ENCODE assay signal across 13 mouse cellular contexts in genomic region chr13:63039326-63039725, GRCm38 (mm10).
DNase-seq lines count a peak whose midpoint lies in the region; ATAC-seq and TF ChIP-seq lines count a peak whose summit lies in the region.
"Had no signal": no experiment of that assay in that cellular context is flagged by ENCODE, and none has a peak within 500 bp of the region (broad histone marks: within the 10 kb centered on the region; RNA-seq: fewer than 3 reads in every experiment).

No protein-coding gene starts in this region.

- 0 out of 2 replicates have a peak overlapping the region, but pooled peaks have one; percentile 22 for H3K27ac ChIP-seq in embryonic facial prominence, embryonic 13.5 days
- no peak overlapping the region for H3K27ac ChIP-seq in embryonic facial prominence, embryonic 10.5 days (replicated peaks)
- 0 out of 2 replicates have a peak overlapping the region, but pooled peaks have one; percentile 33 for H3K27ac ChIP-seq in limb, embryonic 14.5 days (replicated peaks; ENCODE audit: low read depth, low read length)
- H3K27ac ChIP-seq in limb, embryonic 10.5 days = no peak overlapping the region
- 0 out of 2 replicates have a peak overlapping the region, but pooled peaks have one; percentile 11 for H3K27ac ChIP-seq in stomach, embryonic 14.5 days (ENCODE audit: low read length)
- H3K27ac ChIP-seq: heart, embryonic 13.5 days had no signal

- H3K27me3 ChIP-seq in embryonic facial prominence, embryonic 13.5 days = no peaks in the 10 kb centered on the region
- no peaks in the 10 kb centered on the region for H3K27me3 ChIP-seq in embryonic facial prominence, embryonic 10.5 days (replicated peaks; ENCODE audit: low read depth, poor library complexity, severe bottlenecking)
- H3K27me3 ChIP-seq in limb, embryonic 14.5 days (ENCODE audit: control insufficient read depth, insufficient read depth, low read length) = no peaks in the 10 kb centered on the region
- no peaks in the 10 kb centered on the region for H3K27me3 ChIP-seq in limb, embryonic 10.5 days (ENCODE audit: low read depth, poor library complexity, severe bottlenecking)
- no peaks in the 10 kb centered on the region for H3K27me3 ChIP-seq in stomach, embryonic 14.5 days (ENCODE audit: control insufficient read depth, insufficient read depth, low read length)
- H3K27me3 ChIP-seq: heart, embryonic 13.5 days had no signal

- no peak for DNase-seq in embryonic facial prominence, embryonic 10.5 days (ENCODE audit: low spot score)
- DNase-seq in limb, embryonic 14.5 days (ENCODE audit: low spot score) = no peak
- no peak for DNase-seq in limb, embryonic 10.5 days (ENCODE audit: low spot score)
- DNase-seq in kidney, postnatal 14 days = peak; percentile 47
- DNase-seq in testis, postnatal 14 days (ENCODE audit: low spot score) = no peak
- DNase-seq in cerebellum, adult 18-20 months = no peak
- DNase-seq: adrenal gland, postnatal 36 days; embryo, embryonic 11 days; liver; right cerebral cortex, postnatal 14 days had no signal

- H3K9ac ChIP-seq in embryonic facial prominence, embryonic 13.5 days = no peak overlapping the region
- no peak overlapping the region for H3K9ac ChIP-seq in limb, embryonic 14.5 days (ENCODE audit: low read depth, low read length, severe bottlenecking)
- no peak overlapping the region for H3K9ac ChIP-seq in stomach, embryonic 14.5 days (replicated peaks; ENCODE audit: low read depth, low read length)
- H3K9ac ChIP-seq: heart, embryonic 13.5 days had no signal

- WGBS in embryonic facial prominence, embryonic 13.5 days = 28% methylated on average over 6 of the region's 6 CpGs
- WGBS in embryonic facial prominence, embryonic 10.5 days = 63% methylated on average over 6 of the region's 6 CpGs
- WGBS in limb, embryonic 14.5 days = 29% methylated on average over 6 of the region's 6 CpGs
- 42% methylated on average over 6 of the region's 6 CpGs for WGBS in limb, embryonic 10.5 days
- WGBS in stomach, embryonic 14.5 days = 17% methylated on average over 6 of the region's 6 CpGs

- no peak for TF ChIP-seq POLR2A in limb, embryonic 14.5 days (IDR thresholded peaks at IDR 0.05; ENCODE audit: borderline replicate concordance, extremely low read depth, insufficient read depth, insufficient read length)

- no peaks in the 10 kb centered on the region for H3K9me3 ChIP-seq in embryonic facial prominence, embryonic 13.5 days
- H3K9me3 ChIP-seq in embryonic facial prominence, embryonic 10.5 days = no peaks in the 10 kb centered on the region
- H3K9me3 ChIP-seq in limb, embryonic 14.5 days (ENCODE audit: control insufficient read depth, low read length) = no peaks in the 10 kb centered on the region
- H3K9me3 ChIP-seq in limb, embryonic 10.5 days (replicated peaks) = no peaks in the 10 kb centered on the region
- no peaks in the 10 kb centered on the region for H3K9me3 ChIP-seq in stomach, embryonic 14.5 days (ENCODE audit: control insufficient read depth, low read depth, low read length)
- H3K9me3 ChIP-seq: heart, embryonic 13.5 days had no signal

- ATAC-seq in embryonic facial prominence, embryonic 13.5 days (ENCODE audit: insufficient number of reproducible peaks, insufficient read depth, low FRiP score, low TSS enrichment, low read depth) = no peak
- no peak for ATAC-seq in limb, embryonic 14.5 days (ENCODE audit: low FRiP score, low read depth)
- ATAC-seq in stomach, embryonic 14.5 days (ENCODE audit: insufficient number of reproducible peaks, insufficient read depth, low FRiP score, low read depth) = no peak

- no peak overlapping the region for H3K4me2 ChIP-seq in embryonic facial prominence, embryonic 13.5 days
- H3K4me2 ChIP-seq in limb, embryonic 14.5 days (replicated peaks; ENCODE audit: low read depth, low read length, severe bottlenecking) = no peak overlapping the region
- H3K4me2 ChIP-seq in stomach, embryonic 14.5 days (replicated peaks; ENCODE audit: low read depth, low read length) = no peak overlapping the region
- H3K4me2 ChIP-seq: heart, embryonic 13.5 days had no signal

- no peaks in the 10 kb centered on the region for H3K36me3 ChIP-seq in embryonic facial prominence, embryonic 13.5 days
- no peaks in the 10 kb centered on the region for H3K36me3 ChIP-seq in embryonic facial prominence, embryonic 10.5 days (replicated peaks)
- no peaks in the 10 kb centered on the region for H3K36me3 ChIP-seq in limb, embryonic 14.5 days (ENCODE audit: control insufficient read depth, insufficient read depth, low read length)
- no peaks in the 10 kb centered on the region for H3K36me3 ChIP-seq in limb, embryonic 10.5 days
- no peaks in the 10 kb centered on the region for H3K36me3 ChIP-seq in stomach, embryonic 14.5 days (ENCODE audit: control insufficient read depth, insufficient read depth, low read length)
- H3K36me3 ChIP-seq: heart, embryonic 13.5 days had no signal

- H3K4me1 ChIP-seq in embryonic facial prominence, embryonic 13.5 days = peaks cover 9% of the 10 kb centered on the region; the same call in 1 of the 2 replicates
- H3K4me1 ChIP-seq in embryonic facial prominence, embryonic 10.5 days = peaks cover 4% of the 10 kb centered on the region; the same call in 1 of the 2 replicates
- peaks cover 12% of the 10 kb centered on the region; the same call in 1 of the 2 replicates for H3K4me1 ChIP-seq in limb, embryonic 14.5 days (ENCODE audit: control insufficient read depth, insufficient read depth, low read length)
- peaks cover 5% of the 10 kb centered on the region; the same call in 1 of the 2 replicates for H3K4me1 ChIP-seq in limb, embryonic 10.5 days
- H3K4me1 ChIP-seq in stomach, embryonic 14.5 days (ENCODE audit: control insufficient read depth, insufficient read depth, low read length) = peaks cover 7% of the 10 kb centered on the region; the same call in 1 of the 2 replicates

- no peak overlapping the region for H3K4me3 ChIP-seq in embryonic facial prominence, embryonic 13.5 days
- no peak overlapping the region for H3K4me3 ChIP-seq in embryonic facial prominence, embryonic 10.5 days
- H3K4me3 ChIP-seq in limb, embryonic 14.5 days (replicated peaks; ENCODE audit: low read length) = no peak overlapping the region
- no peak overlapping the region for H3K4me3 ChIP-seq in limb, embryonic 10.5 days
- H3K4me3 ChIP-seq in stomach, embryonic 14.5 days (ENCODE audit: low read depth, low read length) = no peak overlapping the region
- H3K4me3 ChIP-seq: heart, embryonic 13.5 days had no signal

Comparison
In these comparisons a context has a peak if more than half of its experiments do, and no peak if none do; other contexts are left out.
1. H3K27ac ChIP-seq: peak in embryonic facial prominence, embryonic 13.5 days (single experiment), limb, embryonic 14.5 days (single experiment) and stomach, embryonic 14.5 days (single experiment); none in embryonic facial prominence, embryonic 10.5 days (single experiment) and limb, embryonic 10.5 days (single experiment).